Mouse (Mus musculus) megakaryocyte, embryonic 14.5 days (primary cell): ENCODE data around the gene Prokr1.

Experiments
- FLI1 ChIP-seq: IDR thresholded peaks from 2 replicates; pipeline ENCODE4 v1.6.1; 2012; ENCODE audit warnings: low read length, inconsistent platforms, mixed read lengths
- GATA1 ChIP-seq: IDR thresholded peaks from 3 replicates; pipeline ENCODE4 v1.6.1; 2012; ENCODE audit warnings: mixed read lengths, low read length, inconsistent platforms, borderline replicate concordance

GRCm38 (mm10) chr6:87618021-87618420 is 27.5 kb upstream of the Prokr1 start:
- TF ChIP-seq GATA1: no peak
- TF ChIP-seq FLI1: no peak
